Mouse (Mus musculus) midbrain, embryonic 15.5 days (tissue): ENCODE results near the gene Wdr82. TPM values are rescaled to one million over a fixed set of nuclear protein-coding genes. Genes with fewer than 3 reads are reported as not detected.

Experiments
- ATAC-seq: fragments of 200-750 bp; cut with Nextera tagmentation; replicated peaks from 2 replicates; pipeline ENCODE4 v1.8.0; 2017; ENCODE audit warnings: moderate TSS enrichment
- H3K27ac ChIP-seq: fragments of 300-500 bp; sonication (generic); 2 replicates; pipeline ENCODE4 v1.5.1; 2015; ENCODE audit warnings: mild to moderate bottlenecking, inconsistent platforms
- H3K27me3 ChIP-seq: fragments of 300-500 bp; sonication (generic); replicated peaks from 2 replicates; pipeline ENCODE4 v1.6.1; 2015; ENCODE audit warnings: inconsistent platforms
- H3K36me3 ChIP-seq: fragments of 300-500 bp; sonication (generic); replicated peaks from 2 replicates; pipeline ENCODE4 v1.6.1; 2015; ENCODE audit warnings: inconsistent platforms
- H3K4me1 ChIP-seq: fragments of 300-500 bp; sonication (generic); 2 replicates; pipeline ENCODE4 v1.6.1; 2015; ENCODE audit warnings: inconsistent platforms
- H3K4me2 ChIP-seq: fragments of 300-500 bp; sonication (generic); 2 replicates; pipeline ENCODE4 v1.6.1; 2015; ENCODE audit warnings: inconsistent platforms, mild to moderate bottlenecking, moderate library complexity
- H3K4me3 ChIP-seq: fragments of 300-500 bp; sonication (generic); 2 replicates; pipeline ENCODE4 v1.5.1; 2015; ENCODE audit warnings: mild to moderate bottlenecking, inconsistent platforms
- H3K9ac ChIP-seq: fragments of 300-500 bp; sonication (generic); 2 replicates; pipeline ENCODE4 v1.6.1; 2015; ENCODE audit warnings: mild to moderate bottlenecking, inconsistent platforms
- H3K9me3 ChIP-seq: fragments of 300-500 bp; sonication (generic); 2 replicates; pipeline ENCODE4 v1.6.1; 2016; ENCODE audit warnings: inconsistent platforms
- WGBS: fragments of 180-500 bp; shearing (Covaris S2); methylation state at CpG from one replicate; pipeline ENCODE4 v1.1.7; 2015; ENCODE audit warnings: mixed read lengths; 5-methylcytosine and 5-hydroxymethylcytosine counted together
- polyA plus RNA-seq: library from polyadenylated mRNA; unstranded; fragments of >200 nt; fragmentation: Nextera tagmentation; extraction: Ambion mirVana; gene quantifications from 2 replicates; pipeline ENCODE4 v1.2.1, GENCODE M21; 2015

The Wdr82 gene
- polyA plus RNA-seq, 1 experiment from 2014 or later = 41.1 TPM

GRCm38 (mm10) chr9:106183996-106184395, 13.3 kb downstream of the Wdr82 start:
- Histone ChIP-seq H3K9ac (no peak overlapping the region), H3K4me1 (no peaks in the 10 kb centered on the region), H3K27me3 (no peaks in the 10 kb centered on the region), H3K27ac (no peak overlapping the region), H3K4me3 (no peak overlapping the region), H3K9me3 (no peaks in the 10 kb centered on the region), H3K36me3 (peaks cover 88% of the 10 kb centered on the region), H3K4me2 (no peak overlapping the region)
- ATAC-seq = no peak
- 95% methylated on average over 5 of the region's 5 CpGs for WGBS

DNA sequence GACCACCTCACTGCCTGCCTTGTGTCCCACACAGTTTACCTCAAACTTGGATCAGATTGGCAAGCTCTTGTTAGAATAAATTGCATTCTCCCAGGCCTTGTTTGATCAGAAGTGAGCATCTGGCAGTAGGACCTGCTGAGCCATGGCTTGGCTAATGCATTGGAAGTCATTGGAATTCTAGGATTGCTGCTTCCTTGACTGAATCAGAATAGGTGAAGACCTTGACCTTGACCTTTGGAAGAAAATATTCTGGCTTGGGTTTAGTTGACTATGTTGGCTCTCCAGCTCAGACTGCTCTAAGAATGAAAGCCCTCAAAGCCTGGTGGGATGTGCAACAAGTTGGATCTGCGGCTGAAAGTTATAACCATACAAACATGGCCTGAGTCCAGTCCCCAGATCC, 20.6 kb downstream of the Wdr82 start:
- no peak overlapping the region for H3K4me3 ChIP-seq
- no peak overlapping the region for H3K27ac ChIP-seq
- H3K27me3 ChIP-seq = no peaks in the 10 kb centered on the region
- peaks cover 10% of the 10 kb centered on the region for H3K4me1 ChIP-seq
- H3K4me2 ChIP-seq = no peak overlapping the region
- no peak for ATAC-seq
- peaks cover 47% of the 10 kb centered on the region for H3K36me3 ChIP-seq
- no peak overlapping the region for H3K9ac ChIP-seq
- no peaks in the 10 kb centered on the region for H3K9me3 ChIP-seq
- 81% methylated on average over 1 of the region's 1 CpGs for WGBS

DNA sequence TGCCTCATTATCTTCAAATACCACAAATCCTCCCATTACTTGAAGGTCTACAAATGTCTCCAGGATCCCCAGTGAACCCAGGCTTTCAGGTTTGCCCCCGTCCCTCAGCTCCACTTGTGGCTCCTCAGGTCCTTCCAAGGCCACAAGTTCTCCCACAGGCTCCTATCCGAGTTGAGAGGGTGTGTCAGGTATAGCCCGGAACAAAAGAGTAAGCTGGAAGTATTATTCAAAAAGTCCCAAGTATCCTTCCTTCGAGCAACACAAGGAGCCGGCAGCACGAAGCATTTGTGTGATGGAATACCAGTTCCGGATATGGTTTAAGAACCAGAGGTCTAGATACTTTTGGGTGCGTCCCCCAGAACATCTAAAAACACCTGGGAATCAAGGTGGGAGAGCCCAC, 21.3 kb downstream of the Wdr82 start:
- no peak for ATAC-seq
- WGBS = 91% methylated on average over 8 of the region's 8 CpGs
- H3K36me3 ChIP-seq = peaks cover 40% of the 10 kb centered on the region

GRCm38 (mm10) chr9:106192998-106193397, 22.3 kb downstream of the Wdr82 start:
- 91% methylated on average over 1 of the region's 1 CpGs for WGBS
- ATAC-seq = no peak
- H3K4me1 ChIP-seq = peaks cover 12% of the 10 kb centered on the region
- no peak overlapping the region for H3K4me2 ChIP-seq
- no peaks in the 10 kb centered on the region for H3K9me3 ChIP-seq
- H3K4me3 ChIP-seq = no peak overlapping the region
- H3K27me3 ChIP-seq = no peaks in the 10 kb centered on the region
- no peak overlapping the region for H3K9ac ChIP-seq
- H3K36me3 ChIP-seq = peaks cover 30% of the 10 kb centered on the region
- no peak overlapping the region for H3K27ac ChIP-seq

More for the DNA sequence above, 21.3 kb downstream of the Wdr82 start:
- no peak overlapping the region for H3K9ac ChIP-seq
- H3K4me2 ChIP-seq = no peak overlapping the region
- H3K4me1 ChIP-seq = peaks cover 10% of the 10 kb centered on the region
- no peaks in the 10 kb centered on the region for H3K27me3 ChIP-seq
- no peaks in the 10 kb centered on the region for H3K9me3 ChIP-seq
- no peak overlapping the region for H3K27ac ChIP-seq
- H3K4me3 ChIP-seq = no peak overlapping the region

DNA sequence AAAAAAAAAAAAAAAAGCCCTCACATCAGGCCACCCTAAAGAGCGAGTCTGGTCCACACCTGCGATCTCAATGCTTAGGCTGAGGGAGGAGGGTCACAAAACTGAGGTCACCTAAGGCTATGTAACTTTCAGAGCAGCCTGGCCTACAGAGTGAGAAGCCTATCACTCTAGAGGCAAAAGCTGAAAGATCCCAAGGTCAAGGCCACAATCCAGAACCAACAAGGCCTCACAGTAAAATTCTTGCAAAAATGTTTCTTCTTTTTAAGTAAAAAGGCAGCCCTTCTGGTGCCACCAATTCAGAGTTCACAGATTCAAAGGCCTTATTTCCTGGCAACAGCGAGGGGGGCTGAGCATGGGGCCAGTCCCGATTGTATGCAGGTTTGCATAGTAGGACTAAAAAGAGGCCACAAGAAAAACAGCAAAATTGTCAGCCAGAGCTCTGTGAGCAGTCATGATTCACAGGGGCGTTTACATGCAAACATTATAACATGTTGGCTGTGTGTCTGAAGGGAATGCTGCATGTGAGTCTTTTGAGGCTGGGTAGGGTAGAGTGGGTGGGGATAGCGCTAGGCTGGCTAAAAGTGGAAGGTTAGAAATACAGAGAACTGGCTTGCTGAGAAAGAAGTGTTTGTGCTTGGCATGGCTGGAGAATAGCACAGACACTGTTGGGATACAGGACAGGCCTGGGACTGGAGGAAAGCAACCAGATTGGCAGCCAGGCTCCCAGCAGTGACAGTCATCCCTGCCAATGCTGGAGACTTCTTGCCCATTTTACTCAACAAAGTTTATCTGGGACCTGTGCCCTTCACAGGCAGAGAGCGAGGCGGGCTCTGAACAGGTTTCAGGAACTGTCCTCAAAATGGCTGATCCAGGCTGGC, 23.4 kb downstream of the Wdr82 start:
- Histone ChIP-seq H3K4me1 (peaks cover 24% of the 10 kb centered on the region), H3K9ac (no peak overlapping the region), H3K36me3 (peaks cover 19% of the 10 kb centered on the region), H3K27me3 (no peaks in the 10 kb centered on the region), H3K4me2 (no peak overlapping the region), H3K9me3 (no peaks in the 10 kb centered on the region), H3K27ac (no peak overlapping the region), H3K4me3 (no peak overlapping the region)
- WGBS = 93% methylated on average over 8 of the region's 8 CpGs
- ATAC-seq = no peak

GRCm38 (mm10) chr9:106195693-106196092, 25.0 kb downstream of the Wdr82 start:
- Histone ChIP-seq H3K4me2 (0 out of 2 replicates have a peak overlapping the region, but pooled peaks have one; percentile 0), H3K9me3 (no peaks in the 10 kb centered on the region), H3K4me3 (no peak overlapping the region), H3K27ac (peak overlapping the region; percentile 54), H3K36me3 (peaks cover 4% of the 10 kb centered on the region; the same call in 1 of the 2 replicates), H3K27me3 (0 out of 2 replicates have a peak, but pooled peaks cover 5% of the 10 kb centered on the region), H3K4me1 (peaks cover 30% of the 10 kb centered on the region), H3K9ac (no peak overlapping the region)
- WGBS = 61% methylated on average over 8 of the region's 8 CpGs
- peak; percentile 60 for ATAC-seq

DNA sequence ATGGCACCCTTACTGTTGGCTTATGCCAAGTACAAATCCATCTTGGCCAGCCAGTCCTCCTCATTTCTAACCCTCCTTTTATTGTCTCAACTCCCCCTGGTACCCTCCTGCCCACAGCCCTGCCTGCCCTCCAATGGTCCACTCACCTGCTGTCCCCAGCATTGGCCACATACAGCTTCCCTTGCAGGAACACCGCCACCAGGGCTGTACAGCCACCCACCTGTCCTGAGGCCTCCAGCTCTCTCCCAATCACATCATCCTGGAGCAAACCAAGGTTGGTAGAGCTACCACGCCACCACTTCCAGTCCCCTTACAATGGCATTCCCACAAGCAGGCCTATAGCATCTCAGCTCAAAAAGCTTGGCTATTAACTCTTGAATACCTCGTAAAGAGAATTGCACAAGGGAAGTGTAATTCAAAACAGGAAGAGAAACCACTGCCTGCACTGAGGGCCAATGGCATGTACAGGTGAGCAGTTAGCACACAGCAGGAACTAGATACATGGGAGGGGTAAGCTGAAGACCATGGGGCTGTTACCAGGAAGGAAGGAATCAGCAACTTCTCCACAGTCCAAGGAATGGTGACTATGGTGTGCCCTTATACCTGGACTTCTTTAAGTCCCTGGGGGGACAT, 26.5 kb downstream of the Wdr82 start:
- 0 out of 2 replicates have a peak, but pooled peaks cover 5% of the 10 kb centered on the region for H3K27me3 ChIP-seq
- no peaks in the 10 kb centered on the region for H3K36me3 ChIP-seq
- 93% methylated on average over 3 of the region's 3 CpGs for WGBS

DNA sequence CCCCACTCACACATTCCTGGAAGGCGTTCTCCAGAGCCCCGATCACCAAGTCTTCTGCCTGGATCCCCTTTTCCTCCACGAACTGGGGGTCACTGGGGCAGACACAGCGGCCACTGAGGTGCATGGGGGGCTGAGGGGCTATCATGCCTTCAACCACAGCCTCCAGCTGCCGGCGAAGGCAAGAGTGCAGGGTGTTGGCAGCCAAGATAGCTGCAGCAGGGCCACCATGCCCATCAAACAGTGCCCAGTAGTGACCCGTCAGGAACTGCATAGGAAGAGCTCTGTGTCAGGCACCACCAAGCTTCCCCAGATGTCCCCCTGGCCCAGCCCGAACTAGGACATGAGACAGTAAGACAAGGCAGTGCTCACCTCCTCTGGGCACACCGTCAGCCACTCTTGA, 27.0 kb downstream of the Wdr82 start:
- Histone ChIP-seq H3K27me3 (0 out of 2 replicates have a peak, but pooled peaks cover 5% of the 10 kb centered on the region), H3K36me3 (no peaks in the 10 kb centered on the region), H3K9me3 (no peaks in the 10 kb centered on the region), H3K4me1 (peaks cover 34% of the 10 kb centered on the region), H3K4me2 (no peak overlapping the region), H3K9ac (no peak overlapping the region), H3K4me3 (no peak overlapping the region), H3K27ac (no peak overlapping the region)
- ATAC-seq = no peak
- WGBS = 92% methylated on average over 9 of the region's 9 CpGs

More for the DNA sequence above, 26.5 kb downstream of the Wdr82 start:
- Histone ChIP-seq H3K4me2 (no peak overlapping the region), H3K4me3 (no peak overlapping the region), H3K9me3 (no peaks in the 10 kb centered on the region), H3K4me1 (peaks cover 31% of the 10 kb centered on the region), H3K27ac (no peak overlapping the region), H3K9ac (no peak overlapping the region)
- ATAC-seq = no peak

DNA sequence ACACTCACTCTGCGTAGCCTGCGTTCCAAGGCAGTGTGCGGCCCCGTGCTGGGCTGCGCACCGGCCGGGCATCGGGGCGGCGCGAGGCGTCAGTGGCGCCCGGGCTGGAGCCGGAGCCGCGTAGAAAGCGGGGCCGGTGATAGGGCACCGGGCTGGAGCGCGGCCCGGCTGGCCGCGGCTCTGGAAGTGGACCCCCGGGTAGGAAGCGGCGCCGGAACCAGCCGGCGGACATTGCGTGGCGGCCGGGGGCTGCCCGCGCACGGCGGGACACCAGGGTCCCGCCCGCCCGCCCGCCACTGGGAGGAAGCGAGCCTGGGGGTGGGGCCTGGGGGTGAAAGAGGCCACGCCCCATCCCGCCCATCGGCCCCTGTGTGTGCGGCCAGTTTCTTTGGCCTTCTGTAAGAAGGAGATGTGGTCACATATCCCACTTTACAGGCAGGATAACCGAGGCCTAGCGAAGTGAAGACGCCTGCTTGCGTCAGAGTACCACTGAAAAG, 28.3 kb downstream of the Wdr82 start:
- Histone ChIP-seq H3K4me1 (peaks cover 43% of the 10 kb centered on the region), H3K9me3 (no peaks in the 10 kb centered on the region), H3K4me2 (peak overlapping the region; percentile 75), H3K36me3 (no peaks in the 10 kb centered on the region), H3K4me3 (peak overlapping the region; percentile 54), H3K9ac (peak overlapping the region; percentile 46), H3K27ac (no peak overlapping the region), H3K27me3 (0 out of 2 replicates have a peak, but pooled peaks cover 5% of the 10 kb centered on the region)
- WGBS = under 1% methylated on average over 49 of the region's 51 CpGs
- 0 out of 2 replicates have a peak, but pooled peaks have one; percentile 5 for ATAC-seq

DNA sequence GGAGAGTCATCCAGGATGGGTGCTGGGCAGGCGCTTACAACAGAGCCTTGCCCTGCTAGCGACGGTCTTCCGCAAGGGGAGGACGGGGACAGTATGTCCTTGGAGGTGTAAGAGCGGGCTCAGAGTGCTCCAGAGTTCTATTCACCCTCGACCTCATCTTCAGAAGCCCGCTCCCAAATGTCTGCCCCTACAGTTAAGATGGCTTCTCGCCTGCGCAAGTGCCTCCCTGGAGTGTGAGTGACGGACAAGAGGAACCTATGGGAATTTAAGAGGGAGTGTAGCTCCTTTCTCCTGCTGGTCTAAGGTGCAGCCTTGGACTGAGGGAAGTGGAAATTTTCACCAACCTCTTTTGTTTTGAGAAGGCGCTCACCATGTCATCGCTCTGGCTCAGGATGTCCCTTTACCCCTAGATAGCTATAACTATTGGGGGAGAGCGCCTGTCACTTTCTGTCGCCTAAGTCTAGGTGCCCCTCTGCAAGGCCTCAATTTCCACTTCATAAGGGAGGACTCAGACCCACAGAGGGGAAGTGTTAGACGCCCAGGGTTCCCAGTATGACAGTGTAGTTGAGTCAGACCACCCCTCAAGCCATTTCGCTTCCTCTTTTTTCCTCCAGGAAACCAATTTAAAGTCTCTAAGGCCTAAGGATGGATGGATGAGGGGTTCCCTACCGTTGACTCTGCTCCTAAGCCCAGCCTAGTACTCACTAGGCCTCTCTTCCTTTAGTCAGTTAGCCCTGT, 29.0 kb downstream of the Wdr82 start, which contains the start of gene Ppm1m:
Ppm1m (minus strand) TSS at position 212 of the 738 bp plus-strand sequence.
- H3K4me3 ChIP-seq = peak within 1 kb of the TSS; percentile 54
- 44% methylated on average over 18 of the region's 18 CpGs for WGBS
- ATAC-seq = no peak
- H3K9ac ChIP-seq = peak within 1 kb of the TSS; percentile 46
- H3K36me3 ChIP-seq = no peaks in the 10 kb centered on the region
- 0 out of 2 replicates have a peak, but pooled peaks cover 5% of the 10 kb centered on the region for H3K27me3 ChIP-seq
- H3K27ac ChIP-seq = no peak within 1 kb of the TSS
- H3K9me3 ChIP-seq = no peaks in the 10 kb centered on the region
- H3K4me2 ChIP-seq = peak within 1 kb of the TSS; percentile 75
- peaks cover 50% of the 10 kb centered on the region for H3K4me1 ChIP-seq

- Histone ChIP-seq H3K4me2 (peak overlapping the region; percentile 72), H3K4me3 (peak overlapping the region; percentile 89; the same call in 1 of the 2 replicates), H3K4me1 (peaks cover 47% of the 10 kb centered on the region), H3K9me3 (no peaks in the 10 kb centered on the region), H3K9ac (no peak overlapping the region), H3K36me3 (no peaks in the 10 kb centered on the region), H3K27me3 (0 out of 2 replicates have a peak, but pooled peaks cover 5% of the 10 kb centered on the region), H3K27ac (no peak overlapping the region)
- ATAC-seq = no peak
- 84% methylated on average over 3 of the region's 3 CpGs for WGBS
Observed at GRCm38 (mm10) chr9:106201895-106202294, 31.2 kb downstream of the Wdr82 start.
